Mouse (Mus musculus) forebrain, embryonic 12.5 days (tissue): ENCODE results near the gene Slc44a3. TPM values are rescaled to one million over a fixed set of nuclear protein-coding genes. Genes with fewer than 3 reads are reported as not detected.
A peak's percentile ranks its signal among the peaks of the same experiment; 100 is the strongest.

ENCODE experiments used
- ATAC-seq: fragments of 200-750 bp; cut with Nextera tagmentation; 2 replicates; pipeline ENCODE4 v1.8.0; 2017; ENCODE audit warnings: moderate TSS enrichment; ENCODE audit not compliant: low FRiP score
- H3K27ac ChIP-seq: fragments of 300-500 bp; sonication (generic); 2 replicates; pipeline ENCODE4 v1.5.1; 2016; ENCODE audit warnings: mild to moderate bottlenecking
- H3K27me3 ChIP-seq: fragments of 300-500 bp; sonication (generic); 2 replicates; pipeline ENCODE4 v1.6.1; 2016; ENCODE audit warnings: mild to moderate bottlenecking
- H3K36me3 ChIP-seq: fragments of 300-500 bp; sonication (generic); replicated peaks from 2 replicates; pipeline ENCODE4 v1.6.1; 2016; ENCODE audit warnings: mild to moderate bottlenecking
- H3K4me1 ChIP-seq: fragments of 300-500 bp; sonication (generic); 2 replicates; pipeline ENCODE4 v1.6.1; 2016
- H3K4me2 ChIP-seq: fragments of 300-500 bp; sonication (generic); 2 replicates; pipeline ENCODE4 v1.6.1; 2016; ENCODE audit warnings: mild to moderate bottlenecking, moderate library complexity
- H3K4me3 ChIP-seq: fragments of 300-500 bp; sonication (generic); replicated peaks from 2 replicates; pipeline ENCODE4 v1.5.1; 2016; ENCODE audit warnings: mild to moderate bottlenecking
- H3K9ac ChIP-seq: fragments of 300-500 bp; sonication (generic); 2 replicates; pipeline ENCODE4 v1.6.1; 2016; ENCODE audit warnings: mild to moderate bottlenecking
- H3K9me3 ChIP-seq: fragments of 300-500 bp; sonication (generic); 2 replicates; pipeline ENCODE4 v1.6.1; 2016
- WGBS: fragments of 180-500 bp; shearing (Covaris S2); methylation state at CpG from one replicate; pipeline ENCODE4 v1.1.7; 2016; 5-methylcytosine and 5-hydroxymethylcytosine counted together
- polyA plus RNA-seq: library from polyadenylated mRNA; unstranded; fragments of >200 nt; fragmentation: Nextera tagmentation; extraction: Ambion mirVana; gene quantifications from 2 replicates; pipeline ENCODE4 v1.2.1, GENCODE M21; 2016

Slc44a3 gene
- polyA plus RNA-seq, 1 experiment from 2014 or later, result 0.97 TPM

- Histone ChIP-seq H3K27me3 (no peaks in the 10 kb centered on the region), H3K9me3 (no peaks in the 10 kb centered on the region), H3K4me3 (no peak overlapping the region), H3K36me3 (peaks cover 33% of the 10 kb centered on the region), H3K4me2 (no peak overlapping the region), H3K27ac (no peak overlapping the region), H3K9ac (no peak overlapping the region), H3K4me1 (peaks cover 26% of the 10 kb centered on the region)
- no peak for ATAC-seq
- 89% methylated on average over 3 of the region's 3 CpGs for WGBS
These were observed 69.4 kb downstream of the Slc44a3 start for GRCm38 (mm10) chr3:121462782-121463181.

DNA sequence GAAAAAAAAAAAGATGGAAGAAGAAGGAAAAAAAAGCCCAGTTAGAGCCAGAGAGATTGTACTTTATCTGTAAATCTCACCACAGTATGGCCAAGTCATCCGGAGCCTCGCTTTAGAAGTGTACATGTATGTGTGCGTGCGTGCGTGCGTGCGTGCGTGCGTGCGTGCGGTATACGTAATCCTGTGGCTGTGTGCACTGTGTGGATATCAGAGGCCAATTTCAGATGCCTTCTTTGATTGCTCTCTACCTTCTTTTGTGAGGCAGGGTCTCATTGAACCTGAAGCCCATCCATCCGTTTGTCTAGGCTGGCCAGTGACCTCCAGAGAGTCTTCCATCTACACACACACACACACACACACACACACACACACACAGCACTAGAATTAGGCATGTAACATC is 70.7 kb downstream of the Slc44a3 start:
- Histone ChIP-seq H3K9ac (no peak overlapping the region), H3K36me3 (peaks cover 46% of the 10 kb centered on the region), H3K27ac (no peak overlapping the region), H3K9me3 (no peaks in the 10 kb centered on the region), H3K4me3 (no peak overlapping the region), H3K4me2 (no peak overlapping the region), H3K4me1 (peaks cover 26% of the 10 kb centered on the region), H3K27me3 (no peaks in the 10 kb centered on the region)
- 94% methylated on average over 13 of the region's 13 CpGs for WGBS
- ATAC-seq, result no peak

GRCm38 (mm10) chr3:121460473-121461193 is 71.6 kb downstream of the Slc44a3 start:
- Histone ChIP-seq H3K9ac (no peak overlapping the region), H3K27ac (0 out of 2 replicates have a peak overlapping the region, but pooled peaks have one; percentile 5), H3K9me3 (no peaks in the 10 kb centered on the region), H3K36me3 (peaks cover 54% of the 10 kb centered on the region), H3K27me3 (no peaks in the 10 kb centered on the region), H3K4me2 (no peak overlapping the region), H3K4me1 (peaks cover 21% of the 10 kb centered on the region), H3K4me3 (no peak overlapping the region)
- WGBS, result 88% methylated on average over 16 of the region's 16 CpGs
- no peak for ATAC-seq

GRCm38 (mm10) chr3:121458545-121459492 is 73.4 kb downstream of the Slc44a3 start:
- WGBS, result 88% methylated on average over 14 of the region's 14 CpGs

GRCm38 (mm10) chr3:121451404-121451803 is 80.8 kb downstream of the Slc44a3 start:
- no peak overlapping the region for H3K9ac ChIP-seq
- no peak overlapping the region for H3K4me3 ChIP-seq
- peaks cover 58% of the 10 kb centered on the region for H3K36me3 ChIP-seq
- peak; percentile 15; the same call in 1 of the 2 replicates for ATAC-seq
- H3K4me2 ChIP-seq, result no peak overlapping the region
- H3K27ac ChIP-seq, result peak overlapping the region; percentile 36; the same call in 1 of the 2 replicates
- no peaks in the 10 kb centered on the region for H3K9me3 ChIP-seq
- peaks cover 23% of the 10 kb centered on the region for H3K4me1 ChIP-seq
- 55% methylated on average over 10 of the region's 10 CpGs for WGBS
- H3K27me3 ChIP-seq, result no peaks in the 10 kb centered on the region

More at GRCm38 (mm10) chr3:121458545-121459492, 73.4 kb downstream of the Slc44a3 start:
- Histone ChIP-seq H3K4me3 (no peak overlapping the region), H3K27me3 (no peaks in the 10 kb centered on the region), H3K9ac (no peak overlapping the region), H3K4me1 (0 out of 2 replicates have a peak, but pooled peaks cover 7% of the 10 kb centered on the region), H3K27ac (no peak overlapping the region), H3K9me3 (no peaks in the 10 kb centered on the region), H3K36me3 (peaks cover 72% of the 10 kb centered on the region), H3K4me2 (no peak overlapping the region)
- ATAC-seq, result no peak

GRCm38 (mm10) chr3:121449527-121449926 is 82.7 kb downstream of the Slc44a3 start:
- Histone ChIP-seq H3K9me3 (peaks cover 9% of the 10 kb centered on the region), H3K27me3 (no peaks in the 10 kb centered on the region), H3K9ac (no peak overlapping the region), H3K4me2 (no peak overlapping the region), H3K4me1 (peaks cover 23% of the 10 kb centered on the region), H3K4me3 (no peak overlapping the region), H3K36me3 (peaks cover 46% of the 10 kb centered on the region), H3K27ac (0 out of 2 replicates have a peak overlapping the region, but pooled peaks have one; percentile 6)
- no peak for ATAC-seq
- WGBS, result 86% methylated on average over 8 of the region's 8 CpGs

- Histone ChIP-seq H3K4me2 (peak overlapping the region; percentile 26), H3K36me3 (peaks cover 49% of the 10 kb centered on the region), H3K9ac (no peak overlapping the region), H3K27me3 (no peaks in the 10 kb centered on the region), H3K4me3 (no peak overlapping the region), H3K4me1 (peaks cover 23% of the 10 kb centered on the region), H3K27ac (peak overlapping the region; percentile 47), H3K9me3 (peaks cover 11% of the 10 kb centered on the region)
- 47% methylated on average over 8 of the region's 8 CpGs for WGBS
- peak; percentile 63 for ATAC-seq
These were observed 83.6 kb downstream of the Slc44a3 start for GRCm38 (mm10) chr3:121448606-121449005.

DNA sequence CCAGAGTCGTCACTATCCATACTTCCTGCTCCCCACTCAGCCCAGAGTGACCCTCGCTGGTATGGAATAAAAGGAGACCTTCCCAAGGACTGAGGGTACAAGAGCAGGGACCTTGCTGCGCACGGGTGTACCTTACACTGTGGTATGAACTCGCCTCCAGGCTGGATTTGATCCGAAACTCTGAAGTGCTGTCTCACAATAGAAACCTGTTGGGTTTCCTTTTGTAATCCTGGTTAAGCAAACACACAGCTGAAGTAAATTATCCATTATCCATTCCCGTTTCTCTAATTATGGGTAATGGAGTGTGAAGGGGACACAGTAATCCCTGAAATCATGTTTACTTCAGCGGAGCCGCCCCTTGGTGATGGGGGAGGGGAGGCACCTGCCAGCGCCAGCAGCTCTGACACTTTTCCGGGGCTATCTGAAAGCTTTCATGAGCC is 84.2 kb downstream of the Slc44a3 start:
- Histone ChIP-seq H3K36me3 (peaks cover 52% of the 10 kb centered on the region), H3K4me2 (peak overlapping the region; percentile 26), H3K27me3 (no peaks in the 10 kb centered on the region), H3K9me3 (peaks cover 11% of the 10 kb centered on the region), H3K9ac (no peak overlapping the region; the same call in 1 of the 2 replicates), H3K27ac (peak overlapping the region; percentile 47), H3K4me3 (no peak overlapping the region), H3K4me1 (peaks cover 23% of the 10 kb centered on the region)
- peak; percentile 47; the same call in 1 of the 2 replicates for ATAC-seq
- 9% methylated on average over 11 of the region's 11 CpGs for WGBS

GRCm38 (mm10) chr3:121446454-121446853 is 85.8 kb downstream of the Slc44a3 start:
- Histone ChIP-seq H3K27ac (no peak overlapping the region), H3K4me2 (no peak overlapping the region), H3K36me3 (peaks cover 50% of the 10 kb centered on the region), H3K9ac (no peak overlapping the region), H3K9me3 (peaks cover 11% of the 10 kb centered on the region), H3K4me3 (no peak overlapping the region), H3K27me3 (no peaks in the 10 kb centered on the region), H3K4me1 (peaks cover 23% of the 10 kb centered on the region)
- 83% methylated on average over 8 of the region's 8 CpGs for WGBS
- ATAC-seq, result no peak

DNA sequence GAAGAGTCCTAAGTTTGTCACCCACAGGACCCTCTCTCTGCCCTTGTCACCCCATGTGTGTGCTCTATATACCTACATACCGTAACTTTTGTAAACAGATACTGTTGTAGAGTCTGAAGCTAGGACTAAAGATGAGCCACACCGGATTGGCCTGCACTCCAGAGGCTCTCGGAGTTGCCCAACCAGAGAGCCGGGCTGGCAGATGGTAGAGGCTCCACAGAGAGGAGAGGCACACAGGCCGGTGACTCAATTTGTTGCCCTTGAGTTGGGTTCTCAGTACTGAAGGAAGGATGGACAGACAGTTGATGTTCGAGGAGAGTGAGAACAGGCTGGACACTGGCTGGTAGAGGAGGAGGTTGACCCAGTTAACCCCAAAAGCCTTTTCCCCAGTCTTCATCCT is 87.8 kb downstream of the Slc44a3 start:
- 98% methylated on average over 6 of the region's 6 CpGs for WGBS
- H3K27me3 ChIP-seq, result no peaks in the 10 kb centered on the region
- H3K9ac ChIP-seq, result no peak overlapping the region
- peaks cover 28% of the 10 kb centered on the region for H3K4me1 ChIP-seq
- H3K4me2 ChIP-seq, result no peak overlapping the region
- no peak overlapping the region for H3K27ac ChIP-seq
- H3K4me3 ChIP-seq, result no peak overlapping the region
- no peak for ATAC-seq
- peaks cover 11% of the 10 kb centered on the region for H3K9me3 ChIP-seq
- H3K36me3 ChIP-seq, result peaks cover 40% of the 10 kb centered on the region

GRCm38 (mm10) chr3:121443861-121444271 is 88.3 kb downstream of the Slc44a3 start:
- WGBS, result 89% methylated on average over 4 of the region's 4 CpGs

DNA sequence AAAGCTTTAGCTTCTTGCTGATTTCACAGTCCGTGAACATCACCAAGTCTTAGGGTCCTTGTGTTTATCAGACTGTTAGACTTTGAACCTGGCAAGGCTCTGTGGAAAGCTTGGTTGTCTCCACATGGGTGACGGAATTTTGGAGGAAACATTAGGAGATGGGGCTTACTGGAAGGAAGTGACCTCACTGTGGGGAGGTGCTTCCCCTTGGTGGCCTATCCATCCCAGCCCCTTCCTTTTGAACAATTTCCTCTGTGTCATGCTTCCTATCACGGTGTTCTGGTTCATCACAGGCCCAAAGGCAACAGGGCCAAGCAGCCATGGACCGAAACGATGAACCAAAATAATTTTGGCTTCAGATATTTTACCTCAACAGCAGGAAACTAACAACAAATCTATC is 89.9 kb downstream of the Slc44a3 start:
- Histone ChIP-seq H3K36me3 (peaks cover 40% of the 10 kb centered on the region), H3K27ac (no peak overlapping the region), H3K4me1 (peaks cover 26% of the 10 kb centered on the region), H3K27me3 (no peaks in the 10 kb centered on the region), H3K4me3 (no peak overlapping the region), H3K9me3 (peaks cover 11% of the 10 kb centered on the region), H3K4me2 (no peak overlapping the region), H3K9ac (no peak overlapping the region)
- WGBS, result 94% methylated on average over 5 of the region's 5 CpGs
- no peak for ATAC-seq

More at GRCm38 (mm10) chr3:121443861-121444271, 88.3 kb downstream of the Slc44a3 start:
- Histone ChIP-seq H3K4me2 (no peak overlapping the region), H3K9ac (no peak overlapping the region), H3K36me3 (peaks cover 40% of the 10 kb centered on the region), H3K9me3 (peaks cover 11% of the 10 kb centered on the region), H3K27ac (no peak overlapping the region), H3K4me3 (no peak overlapping the region), H3K4me1 (peaks cover 30% of the 10 kb centered on the region), H3K27me3 (no peaks in the 10 kb centered on the region)
- ATAC-seq, result no peak
